Mouse (Mus musculus) olfactory bulb, adult 2 months (tissue): Measurements from ENCODE around the gene Frmd8. TPM values are rescaled to one million over a fixed set of nuclear protein-coding genes. Genes with fewer than 3 reads are reported as not detected.
A peak's percentile ranks its signal among the peaks of the same experiment; 100 is the strongest.
"Not testable (repeated sequence)": the region's sequence is repeated elsewhere in the genome, so short reads cannot be mapped to it uniquely, and the experiment has no call there.

ENCODE experiments used
- H3K27ac ChIP-seq: fragments of 200-500 bp; 2 replicates; pipeline ENCODE4 v1.5.1; 2012; ENCODE audit warnings: low read depth, low read length; ENCODE audit not compliant: insufficient read depth
- H3K4me1 ChIP-seq: fragments of 200-500 bp; 2 replicates; pipeline ENCODE4 v1.6.1; 2012; ENCODE audit warnings: low read length; ENCODE audit not compliant: control insufficient read depth, insufficient read depth
- H3K4me3 ChIP-seq: fragments of 200-500 bp; 2 replicates; pipeline ENCODE4 v1.5.1; 2012; ENCODE audit warnings: mild to moderate bottlenecking, low read depth, low read length, moderate library complexity; ENCODE audit not compliant: insufficient read depth
- CTCF ChIP-seq: fragments of 200-500 bp; IDR thresholded peaks from 2 replicates; pipeline ENCODE4 v1.5.1; 2012; ENCODE audit warnings: low read depth, mild to moderate bottlenecking, low read length, moderate library complexity; ENCODE audit not compliant: insufficient read depth
- POLR2A ChIP-seq: fragments of 200-500 bp; IDR thresholded peaks from 2 replicates; pipeline ENCODE4 v1.6.1; 2012; ENCODE audit warnings: mild to moderate bottlenecking, low read depth, low read length, moderate library complexity; ENCODE audit not compliant: insufficient read depth
- WGBS: fragments of 180-500 bp; shearing (Covaris S2); methylation state at CpG from one replicate; pipeline ENCODE4 v1.1.7; 2018; 5-methylcytosine and 5-hydroxymethylcytosine counted together
- polyA plus RNA-seq: library from polyadenylated mRNA; stranded (reverse); fragments of >200 nt; gene quantifications from 2 replicates; pipeline ENCODE4 v1.2.4, GENCODE M21; 2012; ENCODE audit warnings: low replicate concordance; ENCODE audit not compliant: missing spikeins, insufficient read depth, insufficient read length

The Frmd8 gene
- polyA plus RNA-seq, 1 experiment = not detected

DNA sequence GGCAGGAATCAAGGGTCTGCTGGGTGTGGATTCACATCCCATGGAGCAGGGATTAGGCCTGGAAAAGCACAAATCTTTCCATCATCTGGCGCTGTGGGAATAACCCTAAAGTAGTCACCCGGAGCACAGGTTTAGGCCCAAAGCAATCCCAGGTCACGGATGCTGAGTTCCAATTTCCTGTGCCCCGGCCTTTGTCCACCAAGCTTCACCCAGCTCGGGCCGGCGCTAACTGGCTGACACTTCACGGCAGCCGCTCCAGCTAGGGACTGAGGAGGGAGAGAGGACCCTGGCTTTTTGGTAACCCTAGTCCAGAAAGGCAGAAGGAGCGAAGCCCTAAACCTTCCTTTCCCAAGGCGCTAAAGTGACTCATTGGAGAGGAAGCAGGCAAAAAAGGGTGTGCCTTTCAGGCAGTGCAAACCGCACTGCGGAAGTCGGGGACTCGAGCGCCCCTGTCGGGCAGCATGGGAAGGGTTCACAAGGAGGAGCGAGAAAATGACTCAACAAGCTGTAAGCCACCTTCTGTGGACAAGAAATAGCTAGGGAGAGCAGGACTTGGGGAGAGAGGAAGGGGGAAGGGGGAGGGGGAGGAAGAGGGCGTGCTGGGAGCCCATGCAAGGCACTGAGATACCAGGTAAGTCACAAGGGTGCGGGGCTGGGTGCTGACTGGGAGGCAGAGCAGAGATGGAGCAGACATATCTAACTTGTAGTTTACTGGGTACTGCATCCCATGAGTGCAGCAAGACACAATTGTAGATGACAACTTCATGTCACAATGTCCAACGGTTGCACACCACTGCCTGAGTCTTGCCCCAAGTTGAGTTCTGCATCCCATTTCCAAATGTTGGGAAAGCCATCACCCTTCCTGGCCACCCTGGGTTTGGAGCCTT is 57.1 kb downstream of the Frmd8 start:
- TF ChIP-seq POLR2A (peak; percentile 48; the same call in 1 of the 2 replicates), CTCF (peak; percentile 64; the same call in 1 of the 2 replicates)
- peak overlapping the region; percentile 96 for H3K27ac ChIP-seq
- peak overlapping the region; percentile 26 for H3K4me3 ChIP-seq
- peaks cover 60% of the 10 kb centered on the region for H3K4me1 ChIP-seq
- WGBS = 20% methylated on average over 21 of the region's 21 CpGs

DNA sequence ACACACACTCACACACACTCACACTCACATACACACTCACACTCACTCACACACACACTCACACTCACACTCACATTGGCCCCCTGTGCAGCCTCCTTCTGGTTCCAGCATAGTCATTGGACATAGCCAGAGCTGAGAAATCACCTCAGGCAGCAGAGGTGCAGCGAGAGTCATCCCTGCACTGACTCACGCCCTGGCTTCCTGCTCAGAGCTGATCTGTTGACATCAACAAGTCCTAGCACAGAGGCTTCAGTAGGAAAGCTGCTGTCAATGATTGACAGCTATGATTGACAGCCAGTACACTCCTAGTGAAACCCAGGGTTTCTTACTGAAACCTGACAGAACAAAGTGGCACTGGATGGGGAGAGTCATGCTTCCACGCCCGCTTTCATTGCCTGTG is 59.1 kb downstream of the Frmd8 start:
- WGBS = 59% methylated on average over 4 of the region's 4 CpGs
- H3K27ac ChIP-seq = peak overlapping the region; percentile 96
- no peak overlapping the region for H3K4me3 ChIP-seq
- TF ChIP-seq POLR2A (no peak), CTCF (no peak)
- H3K4me1 ChIP-seq = peaks cover 65% of the 10 kb centered on the region

DNA sequence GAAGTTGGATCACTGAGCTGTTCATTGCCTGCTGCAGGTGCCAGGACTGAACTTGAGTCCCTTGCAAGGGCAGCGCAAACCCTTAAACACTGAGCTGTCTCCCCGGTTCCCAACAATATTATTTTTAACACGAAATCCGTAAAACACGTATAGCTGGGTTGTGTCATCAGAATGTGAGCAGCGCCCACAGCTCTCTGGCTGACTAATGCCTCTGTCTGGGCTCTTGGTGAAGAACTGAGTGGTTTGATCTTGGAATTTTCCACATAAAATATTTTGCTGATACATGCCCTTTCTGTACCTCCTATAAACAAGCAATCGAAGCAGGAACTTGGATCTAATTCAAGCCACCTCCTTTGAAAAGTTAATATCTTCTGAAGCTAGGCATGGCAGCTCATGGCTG is 60.1 kb downstream of the Frmd8 start:
- H3K4me3 ChIP-seq = no peak overlapping the region
- TF ChIP-seq POLR2A = 0 out of 2 replicates have a peak, but pooled peaks have one; percentile 16
- no peak for TF ChIP-seq CTCF
- WGBS = 34% methylated on average over 7 of the region's 7 CpGs
- H3K4me1 ChIP-seq = peaks cover 75% of the 10 kb centered on the region
- peak overlapping the region; percentile 96 for H3K27ac ChIP-seq

DNA sequence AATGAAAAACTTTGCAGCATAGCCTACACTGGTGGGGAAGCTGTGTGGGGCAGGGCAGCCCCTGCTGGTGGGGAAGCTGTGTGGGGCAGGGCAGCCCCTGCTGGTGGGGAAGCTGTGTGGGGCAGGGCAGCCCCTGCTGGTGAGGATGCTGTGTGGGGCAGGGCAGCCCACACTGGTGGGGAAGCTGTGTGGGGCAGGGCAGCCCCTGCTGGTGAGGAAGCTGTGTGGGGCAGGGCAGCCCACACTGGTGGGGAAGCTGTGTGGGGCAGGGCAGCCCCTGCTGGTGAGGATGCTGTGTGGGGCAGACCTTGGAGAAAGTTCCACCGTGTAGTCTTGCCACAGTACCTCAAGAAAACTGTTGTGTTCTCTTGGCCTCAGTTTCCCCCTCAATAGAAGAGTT is 61.0 kb downstream of the Frmd8 start:
- peak overlapping the region; percentile 96 for H3K27ac ChIP-seq
- WGBS = 7% methylated on average over 1 of the region's 1 CpGs
- not testable (repeated sequence) for H3K4me3 ChIP-seq
- peaks cover 76% of the 10 kb centered on the region for H3K4me1 ChIP-seq

DNA sequence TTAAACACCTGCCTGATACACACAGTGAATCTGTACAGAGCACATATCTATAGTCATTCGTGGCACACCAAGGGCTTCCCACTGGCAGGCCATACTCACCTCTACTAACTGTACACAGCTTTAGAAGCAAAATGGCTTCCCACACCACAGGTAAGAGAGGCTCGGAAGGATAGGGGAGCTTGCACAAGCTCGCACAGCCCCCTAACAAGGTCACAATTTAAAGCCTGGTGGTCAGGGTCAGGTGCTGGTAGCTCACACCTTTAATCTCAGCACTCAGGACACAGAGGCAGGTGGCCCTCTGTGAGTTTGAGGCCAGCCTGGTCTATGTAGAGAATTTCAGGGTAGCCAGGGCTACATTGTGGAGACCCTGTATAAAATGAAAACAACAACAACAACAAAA is 61.5 kb downstream of the Frmd8 start:
- Histone ChIP-seq H3K4me3 (no peak overlapping the region), H3K4me1 (peaks cover 76% of the 10 kb centered on the region), H3K27ac (peak overlapping the region; percentile 99)
- 84% methylated on average over 3 of the region's 3 CpGs for WGBS
- TF ChIP-seq POLR2A (no peak), CTCF (no peak)

DNA sequence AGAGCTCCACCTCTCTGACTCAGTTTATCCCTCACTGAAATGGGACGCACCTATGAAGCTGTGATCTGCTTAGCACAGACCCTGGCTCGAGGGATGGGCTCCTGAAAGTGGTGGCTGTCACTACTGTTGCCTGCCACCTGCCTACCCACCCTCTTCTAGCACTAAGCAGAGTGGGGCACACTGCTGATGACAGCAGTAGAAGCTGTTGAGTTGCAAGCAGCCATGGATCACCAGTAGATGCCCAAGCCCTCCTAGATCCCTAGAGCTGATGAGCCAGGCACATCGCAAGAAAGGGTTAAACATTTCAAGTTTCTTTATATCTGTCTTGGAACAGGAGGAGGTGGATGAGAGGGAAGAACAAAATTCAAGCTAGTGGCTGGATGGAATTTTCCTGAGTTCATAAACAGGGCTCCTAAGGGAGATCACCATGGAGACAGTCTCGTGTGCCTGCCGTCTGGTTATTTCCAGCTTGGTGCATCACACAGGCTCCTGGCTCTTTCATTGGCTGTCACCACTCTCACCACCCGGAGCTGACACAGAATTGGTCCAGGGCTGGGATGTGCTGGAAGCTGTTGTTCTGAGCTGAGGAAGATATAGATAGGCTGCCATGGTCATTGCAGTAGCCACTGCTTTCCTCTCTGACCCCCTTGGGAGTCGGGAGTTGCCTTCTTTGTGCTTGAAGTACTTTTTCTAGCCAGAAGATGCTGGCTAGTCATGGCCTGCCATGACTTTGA is 63.1 kb downstream of the Frmd8 start:
- WGBS = 17% methylated on average over 7 of the region's 7 CpGs
- H3K27ac ChIP-seq = peak overlapping the region; percentile 100
- peaks cover 79% of the 10 kb centered on the region for H3K4me1 ChIP-seq
- no peak overlapping the region for H3K4me3 ChIP-seq
- TF ChIP-seq POLR2A (peak; percentile 44; the same call in 1 of the 2 replicates), CTCF (no peak)

DNA sequence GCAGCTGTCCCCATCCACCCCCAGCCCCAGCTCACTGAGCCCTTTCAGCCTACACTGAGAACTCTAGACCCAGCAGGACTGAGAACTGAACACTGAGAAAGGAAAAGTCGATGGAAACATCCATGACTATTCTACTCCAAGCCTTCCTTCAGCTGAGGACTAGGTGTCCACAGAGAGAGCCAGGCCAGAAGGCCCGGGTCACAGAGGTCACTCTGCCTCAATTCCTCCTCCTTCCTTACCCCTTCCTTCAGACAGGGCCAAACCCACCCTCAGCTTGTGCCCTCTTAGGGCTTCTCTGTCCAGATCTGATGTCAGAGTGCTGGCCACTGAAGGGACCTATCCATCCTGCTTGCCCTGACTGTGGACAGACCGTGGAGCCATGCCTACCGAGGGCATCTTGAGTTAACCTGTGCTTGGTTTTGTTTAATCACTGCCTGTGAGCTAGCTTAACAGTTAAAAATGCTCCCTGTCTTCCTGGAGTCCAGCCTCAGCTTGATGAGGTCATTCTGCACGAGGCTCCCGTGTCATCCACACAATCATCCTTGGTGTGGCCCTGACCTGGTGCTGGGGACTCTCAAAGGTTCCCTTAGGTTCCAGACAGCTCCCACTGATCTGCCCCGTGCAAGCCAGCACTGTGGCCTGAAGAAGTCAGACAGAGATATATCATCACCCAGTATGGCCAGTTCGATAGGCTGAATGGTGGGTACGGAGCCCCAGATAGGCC is 64.1 kb downstream of the Frmd8 start:
- WGBS = 50% methylated on average over 9 of the region's 9 CpGs
- Histone ChIP-seq H3K4me1 (peaks cover 80% of the 10 kb centered on the region), H3K27ac (peak overlapping the region; percentile 100), H3K4me3 (no peak overlapping the region)
- TF ChIP-seq POLR2A (no peak), CTCF (no peak)

DNA sequence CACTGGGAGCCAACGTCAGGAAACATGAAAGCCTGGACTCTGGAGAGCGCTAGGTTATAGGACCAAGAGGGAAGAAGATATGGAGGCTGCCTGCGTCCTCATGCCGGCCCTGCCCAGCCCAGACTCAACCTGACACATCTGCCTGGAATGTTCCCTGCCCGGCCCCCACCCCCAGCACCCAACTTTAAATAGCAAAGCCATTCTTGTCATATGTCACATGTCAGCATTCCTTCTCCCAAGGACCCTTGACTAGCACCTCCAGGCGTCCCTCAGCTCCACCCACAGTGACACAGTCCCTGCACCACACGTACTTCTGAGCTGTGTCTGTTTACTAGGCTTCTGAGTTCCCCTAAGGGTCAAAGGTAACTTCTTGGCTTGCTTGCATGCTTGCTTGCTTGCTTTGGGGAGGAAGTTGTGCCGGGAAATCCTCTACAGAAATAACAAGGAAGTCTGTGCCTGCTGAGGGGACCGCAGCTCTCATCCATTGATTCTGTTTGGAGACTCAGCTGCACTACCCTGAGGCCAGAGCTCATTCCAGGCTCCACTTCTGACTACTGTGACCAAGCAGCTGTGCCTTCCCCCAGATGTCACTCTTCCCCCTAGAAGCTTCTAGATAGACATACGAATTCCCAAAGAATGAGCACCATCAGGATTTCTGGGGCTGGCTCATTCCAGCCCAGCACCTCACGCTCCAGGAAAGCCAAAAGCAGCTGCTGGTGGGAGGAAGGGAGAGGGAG is 64.8 kb downstream of the Frmd8 start:
- Histone ChIP-seq H3K4me3 (no peak overlapping the region), H3K4me1 (peaks cover 82% of the 10 kb centered on the region), H3K27ac (peak overlapping the region; percentile 100)
- whole genome bisulfite sequencing = 25% methylated on average over 11 of the region's 11 CpGs
- TF ChIP-seq CTCF = no peak
- TF ChIP-seq POLR2A = no peak

DNA sequence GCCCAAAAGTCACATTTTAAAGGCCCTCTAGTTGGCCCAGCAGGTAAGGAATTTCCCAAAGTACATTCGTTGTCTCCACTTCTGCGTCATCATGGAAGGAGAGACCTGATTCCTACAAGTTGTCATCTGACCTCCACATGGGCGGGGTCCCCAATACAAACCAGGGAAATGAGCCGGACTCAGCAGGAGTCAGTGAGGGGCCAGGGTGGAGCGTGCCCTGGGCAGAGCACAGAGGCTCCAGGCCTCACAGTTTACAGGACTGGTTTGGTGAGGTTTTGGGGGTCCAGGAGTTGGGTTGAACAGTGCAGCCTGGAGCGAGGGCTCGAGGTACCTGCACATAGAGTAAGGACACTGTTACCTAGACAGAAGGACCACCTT is 65.4 kb downstream of the Frmd8 start:
- Histone ChIP-seq H3K4me3 (no peak overlapping the region), H3K27ac (peak overlapping the region; percentile 100), H3K4me1 (peaks cover 82% of the 10 kb centered on the region)
- 72% methylated on average over 7 of the region's 7 CpGs for WGBS
- no peak for TF ChIP-seq CTCF
- TF ChIP-seq POLR2A = no peak
